Mouse (Mus musculus) telencephalon, adult 2 months (tissue): ENCODE measurements around the gene Fgf13.

Experiments
- DNase-seq: peaks from one replicate; pipeline ENCODE4 v3.0.0-alpha.2; 2011; ENCODE audit warnings: low read depth, low spot score

Fgf13 gene

DNA sequence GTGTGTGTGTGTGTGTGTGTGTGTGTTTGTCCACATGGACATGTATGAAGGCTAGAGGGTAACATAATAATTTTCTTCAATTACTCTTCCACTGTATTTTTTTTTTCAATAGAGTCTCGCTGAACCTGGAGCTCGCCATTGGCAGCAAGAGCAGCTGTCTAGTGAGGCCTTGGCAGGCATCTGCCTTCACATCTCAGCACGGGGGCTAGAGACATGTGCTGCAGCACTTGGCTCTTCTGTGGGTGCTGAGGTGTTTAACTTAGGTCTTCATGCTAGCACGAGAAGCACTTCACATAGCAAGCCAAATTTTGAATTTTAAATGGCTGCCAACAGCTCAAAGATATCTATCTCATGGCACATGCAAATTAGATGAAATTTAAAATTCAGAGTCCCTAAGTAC, 380.9 kb downstream of the Fgf13 start:
- no peak for DNase-seq

DNA sequence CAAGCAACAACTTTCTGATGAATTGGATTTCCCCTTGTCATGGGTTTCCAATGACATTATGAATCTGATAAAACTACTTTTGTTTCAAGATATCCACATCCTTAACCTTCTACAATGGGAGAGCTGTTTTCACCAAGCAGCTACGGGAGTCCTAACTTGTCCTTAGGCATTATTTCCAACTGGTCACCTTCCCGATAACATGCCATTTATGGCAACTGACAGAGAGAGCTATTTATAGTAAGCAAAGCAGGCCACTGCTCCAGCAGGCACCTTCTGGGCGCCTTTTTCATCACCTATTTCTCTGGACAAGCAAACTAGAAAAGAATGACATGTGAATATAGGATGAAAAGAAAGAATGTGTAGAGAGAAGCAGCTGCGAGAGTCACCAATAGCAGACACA, 385.5 kb downstream of the Fgf13 start:
- no peak for DNase-seq

DNA sequence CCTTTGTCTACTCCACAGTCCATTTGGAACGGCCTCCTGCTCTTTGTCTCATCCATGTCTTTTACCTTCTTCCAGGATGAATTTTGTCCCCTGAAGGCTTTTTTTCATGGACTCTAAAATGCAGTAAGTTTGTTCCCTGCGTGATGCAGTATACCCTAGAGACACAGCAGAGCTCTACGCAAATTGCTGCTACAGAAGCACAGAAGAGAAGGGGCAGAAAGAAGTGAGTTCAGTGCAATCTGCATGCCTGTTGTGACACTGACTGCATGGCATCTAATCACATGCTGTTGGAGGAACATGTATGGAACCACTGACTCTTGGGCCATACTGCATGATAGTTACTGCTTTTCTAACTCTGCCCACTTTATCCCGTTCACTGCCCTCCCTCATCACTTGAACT, 388.2 kb downstream of the Fgf13 start:
- DNase-seq = no peak

DNA sequence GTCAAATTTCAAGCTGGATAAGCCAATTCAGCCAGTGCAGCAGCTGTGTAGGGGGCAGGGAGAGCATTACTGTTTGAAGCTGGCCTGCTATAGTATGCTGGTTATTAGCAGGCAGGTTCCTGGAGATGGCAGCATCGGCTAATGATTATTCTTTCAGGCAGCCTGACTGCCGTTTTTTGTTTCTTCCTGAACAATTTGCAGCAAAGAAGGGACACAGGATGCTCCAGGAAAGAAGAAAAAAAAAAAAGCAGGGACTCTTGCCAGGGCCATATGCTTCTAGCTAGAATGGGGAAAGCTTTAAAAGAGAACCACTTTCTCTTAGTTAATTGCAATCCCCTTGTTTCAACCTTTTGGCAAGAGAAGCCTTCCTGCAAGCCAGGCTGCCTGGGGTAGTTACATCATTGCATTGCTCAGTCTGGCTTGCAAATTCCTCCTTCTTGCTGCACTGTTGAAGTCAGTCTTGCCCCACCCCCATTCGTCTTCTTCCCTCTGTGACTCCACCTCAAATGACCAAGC, 388.7 kb downstream of the Fgf13 start:
- DNase-seq = peak; percentile 44

DNA sequence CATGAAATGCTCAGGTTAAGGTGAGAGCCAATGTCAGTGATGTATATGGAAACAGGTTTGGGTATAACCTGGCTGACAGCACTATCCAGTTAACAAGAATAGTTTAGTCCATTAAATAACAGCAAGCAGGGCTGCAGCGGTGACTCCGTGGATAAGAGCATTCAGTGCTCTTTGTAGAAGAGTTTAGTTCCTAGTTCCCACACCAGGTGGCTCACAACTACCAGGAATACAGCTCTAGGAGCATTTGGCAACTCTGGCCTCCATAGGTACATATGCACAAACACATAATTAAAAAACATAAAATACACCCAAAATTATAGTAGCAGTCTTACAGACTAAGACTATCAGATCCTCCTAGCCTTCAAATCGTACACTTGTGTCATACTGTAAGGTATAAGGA, 390.2 kb downstream of the Fgf13 start:
- no peak for DNase-seq

DNA sequence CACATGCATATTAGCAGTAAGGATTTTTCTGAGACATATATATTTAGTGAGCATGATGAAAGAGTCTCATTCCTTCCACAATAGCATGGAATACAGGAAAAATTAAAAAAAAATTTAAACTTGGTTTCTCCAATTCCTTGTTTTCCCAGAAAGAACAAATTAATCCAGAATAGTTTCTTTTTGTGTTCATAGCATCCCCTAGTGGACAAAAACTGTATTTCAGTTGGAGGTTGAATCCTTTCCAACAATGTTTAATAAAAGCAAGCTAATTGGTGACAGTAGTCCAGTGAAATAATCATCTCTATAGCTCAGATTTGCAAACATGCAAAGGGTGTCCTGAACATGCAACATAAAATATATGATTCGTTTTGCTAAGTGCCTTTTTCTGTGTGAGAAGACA, 395.7 kb downstream of the Fgf13 start:
- DNase-seq = no peak

DNA sequence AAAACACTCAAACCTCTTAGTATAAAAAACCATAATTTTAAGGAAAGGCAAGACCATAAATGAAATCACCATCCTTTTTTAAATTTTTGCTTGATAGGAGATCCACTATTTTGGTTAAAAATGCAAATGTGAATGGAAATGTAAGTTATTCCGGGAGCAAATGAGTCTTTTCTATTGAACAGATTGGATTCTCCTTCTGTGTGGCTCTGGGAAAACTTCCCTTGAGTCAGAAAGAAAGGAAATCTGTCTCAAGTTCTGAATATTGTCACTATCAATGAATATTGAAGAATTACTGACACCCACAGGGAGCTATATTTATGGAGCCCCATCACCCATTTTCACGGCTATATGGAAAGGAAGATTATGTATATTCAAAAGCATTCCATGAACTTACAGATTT, 401.1 kb downstream of the Fgf13 start:
- no peak for DNase-seq

DNA sequence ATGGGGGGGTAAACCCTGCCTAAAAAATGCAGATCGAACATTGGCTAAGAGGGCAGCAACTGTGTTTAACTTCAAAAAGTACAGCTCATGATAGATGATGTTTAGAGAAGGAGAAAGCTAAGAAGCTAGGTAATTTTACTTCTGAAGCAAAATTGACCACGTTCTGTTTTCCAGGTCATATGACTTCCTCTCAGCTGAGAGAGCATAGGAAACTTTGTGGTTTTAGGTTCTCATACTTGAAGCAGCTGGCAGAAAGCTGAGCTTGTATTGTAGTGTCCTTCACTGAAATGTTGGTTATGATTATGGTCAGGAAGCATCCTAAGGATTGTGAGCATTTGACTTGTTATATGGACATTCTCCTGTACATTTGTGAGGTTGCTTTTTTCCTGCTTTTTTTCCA, 425.9 kb downstream of the Fgf13 start:
- DNase-seq = no peak

DNA sequence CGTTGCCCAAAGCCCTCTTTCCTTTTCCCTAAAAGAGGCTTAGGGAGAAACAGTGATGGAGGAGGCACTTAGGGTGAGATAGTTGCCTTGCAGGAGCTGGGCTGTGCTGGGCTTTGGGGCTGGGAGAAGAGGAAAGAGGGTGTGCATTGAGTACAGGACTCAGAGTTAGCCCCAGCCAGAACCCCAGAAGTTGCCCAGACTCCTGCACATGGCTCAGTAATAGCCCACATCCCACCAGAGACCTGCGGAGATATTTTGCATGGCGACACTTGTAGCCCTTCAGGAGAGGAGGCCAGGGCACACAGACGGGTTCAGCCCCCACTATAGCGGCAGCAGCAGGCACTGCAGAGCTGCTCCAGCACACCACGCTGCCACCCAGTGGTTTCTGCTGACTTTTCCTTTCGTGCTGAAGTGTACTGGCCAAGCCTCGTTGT, 432.9 kb downstream of the Fgf13 start:
- DNase-seq = peak; percentile 39

DNA sequence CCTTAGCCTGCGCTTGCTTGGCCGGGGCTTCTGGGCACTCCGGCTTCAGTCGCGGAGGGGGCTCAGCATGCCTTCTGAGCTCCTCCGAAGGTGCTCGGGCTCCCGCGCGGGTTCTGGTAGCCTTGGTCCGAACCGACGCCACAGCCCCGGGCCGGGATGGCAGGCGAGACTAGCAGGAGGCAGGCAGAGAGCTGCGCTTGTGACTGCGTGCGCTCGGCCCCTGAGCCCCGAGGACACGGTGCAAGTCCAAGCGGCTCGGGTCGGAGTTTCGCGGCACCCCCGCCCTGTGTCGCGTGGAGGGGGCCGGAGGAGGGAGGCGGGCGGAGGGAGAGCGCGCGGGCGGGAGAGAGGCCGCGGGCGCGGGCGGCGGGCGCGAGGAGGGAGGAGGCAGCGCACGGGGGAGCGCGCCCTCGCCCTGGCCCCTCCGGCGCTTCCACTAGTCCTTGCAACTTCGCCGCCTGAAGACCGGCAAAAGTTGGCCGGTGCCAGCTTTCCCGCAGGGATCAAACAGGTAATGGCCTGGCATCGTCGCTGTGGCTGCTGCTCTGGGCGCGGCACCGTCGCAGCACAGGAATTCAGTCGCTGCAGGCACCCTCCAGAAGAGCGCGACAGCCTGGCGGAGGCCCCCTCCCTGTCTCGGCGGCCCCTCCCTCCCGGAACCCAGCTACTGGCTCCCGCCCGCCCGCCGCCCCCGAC, 433.6 kb downstream of the Fgf13 start:
- no peak for DNase-seq

DNA sequence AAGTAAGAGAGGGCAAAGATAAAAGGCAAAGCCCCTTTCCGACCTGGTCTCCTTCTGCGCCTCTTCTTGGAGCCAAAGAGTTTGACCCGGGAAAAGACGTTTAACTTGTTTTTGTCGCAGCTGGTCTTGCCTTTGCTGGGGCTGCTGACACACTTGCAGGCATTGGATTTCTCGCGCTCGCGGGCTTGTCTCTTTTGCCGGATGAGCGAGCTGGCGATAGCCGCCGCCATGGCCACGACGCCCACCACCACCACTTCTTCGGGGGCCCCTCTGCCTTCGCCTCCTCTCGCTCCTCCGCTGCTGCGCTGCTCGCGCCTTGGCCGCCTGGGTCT, 434.1 kb downstream of the Fgf13 start:
- DNase-seq = no peak

DNA sequence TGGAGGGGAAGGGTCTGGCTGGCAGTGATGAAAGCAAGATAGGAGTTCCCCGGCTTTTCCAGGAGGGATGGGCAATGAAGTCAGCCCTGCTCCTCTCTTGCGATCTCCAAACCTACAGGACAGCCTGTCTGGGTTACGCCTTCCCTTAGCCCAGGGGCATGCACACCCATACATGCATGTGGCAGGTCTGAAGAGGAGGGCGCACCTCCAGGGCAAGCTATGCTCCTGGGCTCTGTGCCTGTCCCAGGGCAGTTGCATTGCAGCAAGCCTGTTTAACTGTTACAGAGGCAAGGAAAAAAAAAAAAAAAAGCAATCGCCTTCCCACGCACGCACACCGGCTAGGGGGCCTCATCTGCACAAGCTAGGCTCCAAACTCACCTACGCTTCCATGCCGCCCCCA, 434.5 kb downstream of the Fgf13 start:
- DNase-seq = peak; percentile 32

DNA sequence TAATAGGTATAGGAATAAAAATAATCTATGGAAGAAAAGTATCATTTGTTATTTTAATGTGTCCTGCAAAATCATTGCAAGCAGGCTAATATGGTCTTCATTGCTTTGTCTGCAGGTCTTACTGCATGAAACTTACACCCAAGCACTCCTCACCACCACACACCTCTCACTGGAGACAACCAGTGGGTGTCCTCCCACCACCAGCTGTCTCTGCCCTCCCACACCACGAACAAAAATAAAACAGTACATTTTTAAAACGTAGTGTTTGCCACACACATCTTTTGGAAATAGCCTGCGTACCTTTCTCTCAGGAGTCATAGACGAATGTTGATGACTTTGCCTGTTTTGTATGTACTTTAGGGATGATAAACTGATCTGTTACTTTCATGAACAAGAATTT, 441.2 kb downstream of the Fgf13 start:
- DNase-seq = peak; percentile 29

DNA sequence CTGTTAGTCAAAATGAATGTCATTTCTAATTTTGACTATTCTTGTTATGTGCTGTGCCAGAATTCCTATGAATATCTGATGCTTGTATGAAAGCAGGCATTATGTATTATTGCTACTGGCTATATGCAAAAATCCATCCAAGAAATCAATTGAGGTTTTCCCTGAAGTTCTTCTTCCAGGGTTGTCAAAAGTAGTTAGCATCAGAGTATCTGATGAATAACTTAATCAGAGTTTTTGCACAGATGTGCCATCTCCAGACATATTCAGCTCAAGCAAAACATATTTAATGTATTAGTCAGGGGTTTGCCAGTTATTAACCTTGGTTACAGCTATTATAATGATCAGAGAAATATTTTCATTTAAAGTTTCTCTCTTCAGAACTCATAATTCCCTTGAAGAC, 454.7 kb downstream of the Fgf13 start:
- DNase-seq = no peak

DNA sequence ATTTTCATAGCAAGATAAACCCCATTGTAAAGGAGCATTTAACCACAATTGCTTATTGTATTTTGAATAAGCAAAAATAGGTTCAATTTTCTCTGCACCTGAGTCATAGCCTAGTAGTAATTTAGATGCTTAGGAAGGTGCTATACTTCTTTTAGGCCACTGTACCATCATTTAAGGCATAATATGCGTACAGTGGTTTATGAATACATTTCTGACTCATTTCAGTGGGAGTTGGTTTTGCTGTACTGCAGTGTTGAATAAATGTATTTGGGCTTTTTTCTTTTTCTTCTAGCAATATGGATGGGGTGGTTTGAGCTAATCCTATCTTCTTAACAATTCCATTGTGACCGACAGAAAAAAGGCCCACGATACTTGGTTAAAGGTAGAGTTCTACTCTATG, 481.9 kb downstream of the Fgf13 start:
- peak; percentile 16 for DNase-seq

DNA sequence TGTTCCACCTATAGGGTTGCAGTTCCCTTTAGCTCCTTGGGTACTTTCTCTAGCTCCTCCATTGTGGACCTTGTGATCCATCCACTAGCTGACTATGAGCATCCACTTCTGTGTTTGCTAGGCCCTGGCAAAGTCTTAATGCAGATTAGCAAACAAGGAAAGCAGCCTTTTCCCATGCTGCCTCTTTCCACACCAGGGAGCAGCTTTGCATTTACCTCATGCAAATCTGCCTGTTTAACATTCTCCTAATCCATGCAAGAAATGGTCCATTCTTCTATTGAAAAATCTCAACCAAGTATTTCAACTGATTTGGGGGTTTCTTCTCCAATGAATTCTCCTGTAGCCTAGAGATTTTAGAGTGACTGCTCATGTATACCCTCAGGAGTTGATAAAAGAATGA, 487.4 kb downstream of the Fgf13 start:
- no peak for DNase-seq

DNA sequence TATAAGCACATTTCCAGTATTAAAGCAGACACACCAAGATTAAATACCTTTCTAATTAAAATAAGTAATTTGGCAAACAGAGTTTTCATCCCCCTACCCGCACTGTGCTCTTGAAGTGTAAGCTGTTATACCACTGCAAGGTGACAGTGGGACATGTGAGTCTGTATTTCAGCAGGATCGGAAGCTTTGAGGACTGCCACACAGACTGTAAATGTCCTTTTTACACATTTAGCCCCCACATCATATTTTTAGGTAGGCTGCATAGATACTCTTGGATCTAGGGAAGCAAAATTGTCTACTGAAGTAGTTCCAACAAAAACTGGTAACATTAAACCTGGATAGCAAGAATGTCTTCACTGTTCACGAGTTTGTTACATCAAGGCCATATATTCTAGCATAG, 495.8 kb downstream of the Fgf13 start:
- peak; percentile 21 for DNase-seq

DNA sequence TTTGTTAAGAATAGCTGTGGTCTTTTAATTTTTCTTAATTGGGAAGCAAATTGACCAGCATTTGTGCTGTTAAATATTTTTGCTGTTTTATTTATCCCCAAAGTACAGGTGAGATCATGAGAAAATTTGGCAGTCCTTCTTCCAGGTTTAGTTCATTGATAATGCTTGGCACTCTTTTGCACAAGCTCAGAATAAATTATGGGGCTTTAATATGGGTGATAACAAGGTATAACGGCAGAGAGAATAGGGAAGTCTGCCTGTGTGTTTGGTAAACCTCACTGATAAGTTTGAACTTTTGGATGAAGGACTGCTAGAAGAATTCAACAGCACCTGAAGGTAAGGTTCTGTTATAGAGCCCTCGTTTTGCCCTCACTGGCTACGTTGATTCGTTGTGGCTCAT, 504.7 kb downstream of the Fgf13 start:
- DNase-seq = no peak

DNA sequence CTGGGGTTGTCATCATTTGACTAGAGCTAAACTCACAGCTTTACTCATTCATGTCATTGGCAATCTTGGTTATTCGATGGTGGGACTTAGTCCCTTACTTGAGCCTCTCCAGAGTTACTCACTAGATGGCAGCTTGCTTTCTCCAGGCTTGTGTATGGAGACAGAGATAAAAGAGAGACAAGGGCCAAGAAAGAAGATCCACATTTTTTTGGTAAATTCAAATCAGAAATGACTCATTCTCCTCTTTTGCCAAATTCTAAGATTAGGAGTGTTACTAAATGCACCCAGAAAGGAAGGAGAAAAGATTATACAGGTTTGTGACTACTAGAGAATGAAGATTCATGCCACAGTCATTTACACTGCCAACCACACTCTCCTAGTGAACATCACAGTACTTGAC, 532.9 kb downstream of the Fgf13 start:
- DNase-seq = peak; percentile 17
